Mouse (Mus musculus): ENCODE measurements around the gene Arxes2. TPM values are rescaled to one million over a fixed set of nuclear protein-coding genes. Genes with fewer than 3 reads are reported as not detected.
"Not testable (repeated sequence)": the region's sequence is repeated elsewhere in the genome, so short reads cannot be mapped to it uniquely, and the experiment has no call there.

The Arxes2 gene
- 10 to 100 TPM; 62.1 to 76.8 TPM for total RNA-seq (2021)
- long read RNA-seq, experiment 1, transcript Arxes2-201 (1 exons, 1,532 nt) = major isoform, 137 of 137 reads
- long read RNA-seq, experiment 1, partial matches to known transcripts = 0 of 137 reads
- long read RNA-seq, experiment 1, other reads (novel, unspliced or antisense) = 0 of 137 reads
- long read RNA-seq, experiment 2, transcript Arxes2-201 (1 exons, 1,532 nt) = major isoform, 51 of 51 reads
- long read RNA-seq, experiment 2, partial matches to known transcripts = 0 of 51 reads
- long read RNA-seq, experiment 2, other reads (novel, unspliced or antisense) = 0 of 51 reads

DNA sequence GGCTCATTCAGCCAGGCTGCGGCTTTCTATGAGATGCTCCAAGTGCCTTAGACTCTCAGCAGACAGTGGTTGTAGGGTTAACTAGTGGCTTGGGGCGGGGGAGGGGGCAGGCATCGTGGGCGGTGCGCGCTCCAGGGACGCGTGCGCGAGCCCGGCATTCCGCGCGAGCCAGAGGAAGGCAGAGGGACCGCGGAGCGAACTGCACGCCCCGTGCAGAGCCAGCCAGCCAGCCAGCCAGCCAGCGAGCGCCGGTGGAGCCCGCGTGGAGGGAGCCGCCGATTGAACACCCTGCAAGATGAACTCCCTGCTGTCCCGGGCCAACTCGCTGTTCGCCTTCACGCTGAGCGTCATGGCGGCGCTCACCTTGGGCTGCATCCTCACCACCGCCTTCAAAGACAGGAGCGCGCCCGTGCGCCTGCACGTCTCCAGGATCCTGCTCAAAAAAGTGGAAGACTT is at the start of gene Arxes2:
Gene Arxes2 (plus strand): TSS at position 161 of the 456 bp plus-strand sequence.
- peak; percentile 34 for DNase-seq

DNA sequence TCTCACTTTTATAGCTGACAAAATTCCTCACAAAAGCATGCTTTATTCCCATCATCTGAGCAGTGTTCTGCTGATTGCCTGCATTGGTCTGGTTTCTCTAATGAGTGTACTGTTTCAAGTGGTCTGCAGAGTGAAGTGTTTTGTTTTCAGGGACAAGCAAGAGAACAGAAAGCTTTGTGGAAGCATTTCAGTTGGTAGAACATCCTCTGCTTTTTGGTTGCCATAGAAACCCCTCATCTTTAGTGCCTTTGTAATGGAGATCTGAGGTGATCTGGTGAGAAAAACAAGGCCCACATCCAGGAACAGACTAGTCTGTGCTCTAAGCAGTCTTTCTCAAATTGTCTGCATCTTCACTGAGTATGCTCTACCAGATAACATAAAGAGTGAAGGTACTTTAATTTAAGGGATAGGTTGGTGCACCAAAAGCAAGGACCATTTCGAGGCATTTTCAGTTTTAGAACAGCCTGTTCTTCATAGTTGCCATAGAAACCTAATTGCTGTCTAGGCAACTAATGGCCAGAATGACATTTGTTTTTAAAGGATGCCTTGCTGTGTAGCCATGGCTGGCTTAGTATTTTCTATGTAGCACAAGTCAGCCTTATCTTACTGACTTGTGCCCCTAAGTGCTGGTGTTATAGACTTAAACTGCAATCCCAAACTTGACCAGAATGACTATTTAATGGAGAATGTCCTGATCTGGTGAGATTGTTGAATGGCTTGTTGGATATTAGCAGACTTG is 44.8 kb upstream of the Arxes2 start:
- no peak for DNase-seq

DNA sequence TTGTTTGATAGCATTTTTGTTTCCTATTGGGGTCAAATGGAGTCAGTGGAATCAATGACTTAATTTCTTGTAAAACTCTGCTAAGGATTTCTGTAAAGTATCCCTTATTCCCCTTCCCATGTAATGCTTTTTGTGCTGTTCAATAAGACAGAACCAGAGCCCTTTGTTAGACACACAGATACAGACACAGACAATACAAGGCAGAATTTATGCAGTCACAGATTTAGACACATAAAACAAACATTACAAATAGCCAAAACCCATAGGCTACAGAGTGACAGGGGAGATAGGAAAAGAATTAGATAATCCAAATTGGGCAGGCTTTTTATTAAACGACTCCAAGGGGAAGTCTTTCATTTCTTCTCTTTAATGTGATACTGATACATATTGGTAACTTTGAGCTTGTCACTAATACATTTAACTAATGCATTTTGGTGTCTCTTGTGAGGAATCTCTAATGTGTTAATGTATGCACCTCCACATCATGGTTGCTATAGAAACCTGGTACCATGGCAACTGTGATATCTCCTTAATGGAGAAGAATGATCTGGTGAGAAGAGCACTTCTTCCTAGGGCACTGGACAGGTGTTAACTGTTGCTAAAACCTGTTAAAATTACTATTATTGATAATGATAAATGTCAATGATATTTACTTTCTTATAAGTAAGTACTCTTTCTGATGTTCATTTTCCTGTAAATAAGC is 36.5 kb upstream of the Arxes2 start:
- no peak for DNase-seq

DNA sequence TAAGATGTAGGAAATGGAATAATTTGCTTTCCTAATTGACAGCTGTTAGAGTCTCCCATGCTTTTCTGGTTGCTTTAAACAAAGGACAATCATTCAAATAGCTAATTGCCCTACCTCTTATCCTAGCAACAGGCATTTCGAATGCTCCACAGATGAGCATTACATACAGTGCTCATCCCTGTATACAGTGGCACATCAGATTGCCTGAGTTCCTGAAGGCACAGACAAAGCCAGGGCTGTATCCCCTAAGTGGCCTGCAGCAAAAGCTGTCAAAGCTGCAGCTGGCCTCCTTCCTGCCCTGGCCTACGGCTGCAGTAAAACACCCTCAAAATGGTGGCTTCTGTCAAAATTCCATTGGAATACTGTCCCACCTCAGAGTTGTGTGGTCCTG is 35.9 kb upstream of the Arxes2 start:
- no peak for DNase-seq

DNA sequence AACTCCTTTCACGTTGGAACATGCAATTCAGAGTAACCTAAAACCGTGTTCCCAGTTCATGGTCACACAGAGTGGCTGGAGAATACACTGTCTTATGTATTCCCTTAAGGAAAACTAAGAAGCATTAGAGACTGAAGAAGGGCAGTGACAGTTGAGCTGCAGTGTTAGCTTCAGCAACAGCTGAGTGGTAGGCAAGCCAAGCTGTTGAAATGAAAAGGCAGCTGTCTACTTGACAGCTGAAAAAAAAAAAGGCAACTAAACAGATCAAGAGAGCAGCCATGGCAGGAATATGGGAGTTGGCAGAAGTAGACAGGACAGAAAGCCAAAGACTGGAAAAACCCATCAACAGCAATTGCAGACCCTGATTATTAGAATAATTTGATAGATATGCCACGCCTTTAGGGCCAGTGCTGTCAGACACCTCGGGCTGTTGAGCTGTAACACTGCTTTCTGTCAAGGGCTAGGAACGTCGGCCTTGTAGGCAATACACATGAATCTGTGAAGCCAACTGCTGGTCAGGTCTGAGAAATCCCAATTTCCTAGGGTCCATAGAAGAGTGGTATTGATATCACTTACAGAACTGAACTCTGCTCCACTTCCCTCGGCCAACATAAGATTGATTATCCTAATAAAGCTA is 34.9 kb upstream of the Arxes2 start:
- DNase-seq = no peak

DNA sequence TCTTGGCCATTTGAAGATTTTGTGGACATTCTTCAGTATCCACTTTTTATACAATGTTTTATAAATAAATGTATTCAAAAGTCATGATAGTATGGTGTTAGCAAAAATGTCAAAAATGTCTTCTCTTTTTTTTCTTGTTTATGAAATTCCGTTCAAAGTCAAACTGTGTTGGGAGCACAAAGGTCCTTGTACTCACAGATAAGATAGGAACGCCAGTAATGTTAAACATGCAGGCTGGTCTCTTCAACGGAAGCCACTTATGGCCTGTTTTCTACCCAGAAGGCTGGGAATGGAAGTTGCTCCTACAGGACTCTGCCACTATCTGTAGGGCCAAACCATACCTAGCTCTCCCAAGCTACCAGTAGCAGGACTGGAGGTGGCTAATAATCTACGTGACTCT is 34.1 kb upstream of the Arxes2 start:
- DNase-seq = no peak

DNA sequence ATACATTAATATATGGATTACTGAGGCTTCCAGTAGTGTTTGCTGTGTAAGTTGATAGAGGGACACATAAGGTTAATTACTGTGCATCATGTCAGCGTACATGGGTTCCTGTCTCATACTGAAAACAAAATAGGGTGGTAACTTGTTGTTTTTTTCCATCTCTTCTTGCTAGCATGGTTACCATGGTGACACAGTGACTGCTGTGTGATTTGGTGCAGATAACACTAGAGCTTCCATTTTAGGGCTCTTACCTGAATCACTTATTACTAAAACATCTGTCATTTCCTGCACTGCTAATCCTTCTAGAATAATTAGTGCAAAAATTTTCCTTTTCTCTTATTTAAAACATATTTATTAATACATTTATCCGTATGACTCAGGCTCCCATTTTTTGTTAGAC is 31.3 kb upstream of the Arxes2 start:
- DNase-seq = no peak

DNA sequence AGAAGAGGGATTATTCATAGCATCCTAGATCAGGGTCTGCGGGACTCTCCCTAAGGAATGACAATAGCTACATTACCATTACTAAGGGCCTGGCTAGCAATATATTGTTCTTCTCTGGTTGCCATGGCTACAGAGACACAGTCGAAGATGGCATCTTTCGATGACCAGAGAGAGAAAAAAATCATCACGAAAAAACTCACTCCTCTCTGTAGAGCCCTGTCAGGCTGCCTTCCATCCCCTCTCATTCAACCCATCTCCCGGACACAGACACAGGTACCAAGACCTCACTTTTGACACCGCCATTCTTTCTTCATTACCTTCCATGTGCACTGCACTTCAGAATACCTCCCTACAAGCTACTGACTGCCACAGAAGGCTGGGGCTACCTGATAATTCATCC is 30.5 kb upstream of the Arxes2 start:
- DNase-seq = no peak

DNA sequence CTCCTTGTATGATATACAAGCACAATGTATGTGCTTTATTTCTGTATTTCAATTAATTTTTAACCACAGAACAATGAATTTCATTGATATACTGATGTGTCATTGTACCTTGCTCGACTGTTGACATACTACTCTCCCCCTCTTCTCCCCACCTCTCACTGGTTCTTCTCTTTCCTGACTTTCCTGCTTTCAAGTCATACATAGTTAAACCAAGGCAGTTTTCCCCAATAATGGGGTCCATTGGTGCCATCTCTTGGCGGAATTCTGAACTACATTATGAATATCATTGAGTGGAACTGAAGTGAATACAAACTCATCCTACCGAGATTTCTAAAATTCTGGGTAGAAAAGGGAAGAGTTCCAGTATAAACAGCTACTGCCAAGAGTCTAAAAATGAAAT is 30.0 kb upstream of the Arxes2 start:
- DNase-seq = peak; percentile 47

DNA sequence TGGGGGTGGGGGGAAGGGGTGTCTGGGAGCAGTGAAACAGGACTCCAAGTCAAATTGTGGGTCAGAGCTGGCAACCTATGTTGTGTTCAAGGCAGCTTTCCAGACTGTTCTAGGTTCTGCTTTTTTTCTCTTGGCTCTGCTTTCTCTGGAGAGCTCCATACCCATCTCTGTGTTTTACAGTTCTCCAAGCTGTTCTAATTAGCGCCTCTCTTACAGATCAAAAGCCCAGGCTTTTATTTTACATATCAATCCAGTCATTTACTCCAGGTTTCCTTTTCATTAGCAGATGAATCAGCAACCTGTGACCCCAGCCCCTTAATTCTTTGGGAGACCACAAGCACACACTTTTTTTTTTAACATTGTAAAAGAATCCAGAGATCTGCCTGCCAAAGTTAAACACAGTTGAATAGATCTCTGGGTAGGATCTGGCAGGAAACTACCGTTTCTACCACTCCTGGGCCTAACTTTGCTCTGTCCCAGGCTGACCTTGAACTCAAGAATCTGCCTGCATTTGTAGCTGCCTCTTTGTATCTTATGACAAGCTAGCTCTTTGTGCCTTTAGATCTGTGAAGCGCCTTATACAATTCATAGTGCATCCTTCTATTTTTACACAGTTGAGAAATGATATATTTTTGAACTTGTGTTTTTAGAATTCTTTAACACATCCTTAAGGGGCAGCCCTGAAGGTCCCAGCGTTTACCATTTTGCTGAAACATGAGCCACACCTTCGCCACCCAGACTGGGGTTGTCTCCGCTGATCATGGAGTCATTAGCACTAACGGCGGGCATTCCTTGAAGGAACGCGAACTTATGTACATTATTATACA is 19.8 kb upstream of the Arxes2 start:
- no peak for DNase-seq

DNA sequence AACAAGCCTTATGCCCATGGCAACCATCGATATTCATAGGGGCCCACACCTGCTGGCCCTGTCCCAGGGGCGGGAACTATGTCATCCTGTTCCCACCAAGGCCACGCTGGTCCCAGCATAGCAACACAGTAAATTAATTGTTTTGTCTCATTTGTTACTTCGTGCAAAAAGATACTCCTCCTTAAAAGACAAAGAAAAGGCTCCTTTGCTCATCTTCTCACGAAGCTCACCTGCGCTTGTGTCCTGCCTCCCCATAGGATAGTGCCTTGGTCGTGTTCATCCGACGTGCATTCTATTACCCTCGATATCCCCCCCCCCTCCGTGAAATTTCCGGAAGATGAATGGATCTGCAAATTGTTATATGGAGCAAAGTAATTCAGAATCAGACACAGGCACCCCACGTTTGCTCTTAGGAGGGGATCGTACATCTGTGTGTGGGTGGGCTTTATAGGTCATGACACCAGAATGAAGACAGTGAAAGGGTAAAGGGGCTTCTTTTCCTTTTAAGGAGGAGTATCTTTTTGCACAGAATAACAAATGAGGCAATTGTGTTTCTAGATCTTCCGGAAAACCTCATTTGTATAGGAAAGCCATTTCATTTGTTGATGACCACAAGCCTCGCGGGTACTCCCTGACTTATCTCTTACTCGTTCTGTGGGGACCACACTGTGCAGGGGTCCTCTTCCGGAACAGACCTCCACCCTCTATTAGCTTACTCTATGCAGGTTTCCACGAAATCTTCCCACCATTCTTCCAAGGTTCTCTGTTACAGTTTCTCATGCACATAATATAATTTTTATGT is 19.0 kb upstream of the Arxes2 start:
- DNase-seq = no peak

DNA sequence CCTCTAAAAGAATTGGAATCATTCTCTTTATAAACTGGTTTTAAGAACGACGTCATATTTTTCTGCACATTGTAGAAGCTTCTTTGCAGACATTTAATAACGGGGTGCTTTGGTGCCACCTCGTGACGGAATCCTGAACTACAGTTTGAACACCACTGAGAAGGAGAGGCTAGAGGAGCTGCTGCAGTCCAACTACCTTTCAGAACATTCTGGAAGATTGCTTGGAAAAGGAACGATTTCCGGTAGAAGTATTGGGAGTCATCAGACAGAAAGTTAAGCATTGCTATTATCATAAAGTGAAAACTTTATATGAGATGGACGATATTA is 18.4 kb upstream of the Arxes2 start:
- DNase-seq = peak; percentile 83

DNA sequence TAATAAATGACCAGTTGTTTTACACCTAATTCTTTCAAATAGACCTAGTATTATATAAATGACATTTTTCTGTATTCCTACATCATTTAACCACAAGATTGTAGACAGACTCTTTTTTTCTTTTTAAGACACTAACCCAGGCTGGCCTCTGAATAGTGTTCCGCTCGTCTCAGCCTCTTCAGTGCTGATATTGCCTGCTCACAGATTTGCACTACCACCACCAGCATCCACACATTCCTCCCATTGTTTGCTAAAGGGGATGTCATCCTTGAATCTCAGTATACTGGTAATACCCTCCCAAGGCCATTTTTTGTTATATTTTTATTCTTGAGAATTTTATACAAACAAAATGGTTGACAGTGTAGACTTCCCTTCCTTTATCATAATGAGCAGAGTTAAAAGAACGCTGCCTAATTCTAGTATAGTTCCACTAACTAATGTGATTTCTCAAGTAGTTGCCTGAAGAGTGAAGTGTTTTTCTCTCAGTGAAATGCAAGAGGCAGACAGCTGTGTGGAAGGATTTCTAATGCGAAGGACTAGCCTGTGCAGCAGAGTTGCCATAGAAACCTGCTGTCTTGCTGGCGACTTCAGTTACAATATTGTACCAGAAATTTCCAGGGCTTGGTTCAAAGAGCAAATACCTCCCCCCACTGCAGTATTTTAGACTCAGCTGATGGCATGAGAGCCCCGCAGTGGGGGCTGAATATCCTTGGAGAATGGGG is 8.9 kb upstream of the Arxes2 start:
- DNase-seq = no peak

DNA sequence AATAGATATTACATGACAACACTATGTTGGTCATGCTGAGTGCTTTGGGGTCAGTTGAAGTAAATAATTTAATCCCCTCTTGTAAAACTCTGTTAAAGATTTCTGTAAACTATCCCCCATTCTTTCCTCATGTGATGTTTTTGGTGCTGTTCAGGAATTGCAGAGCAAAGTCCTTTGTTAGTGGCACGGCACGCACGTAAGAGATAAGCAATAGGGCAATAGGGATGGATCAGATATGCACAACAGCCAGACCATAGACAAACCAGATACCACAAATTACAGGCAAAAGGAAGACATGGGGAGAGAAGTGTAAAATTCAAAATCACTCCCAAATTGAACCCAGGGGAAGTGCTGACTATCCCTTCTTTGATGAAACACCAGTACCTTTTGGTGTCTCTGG is 7.4 kb upstream of the Arxes2 start:
- DNase-seq = no peak

DNA sequence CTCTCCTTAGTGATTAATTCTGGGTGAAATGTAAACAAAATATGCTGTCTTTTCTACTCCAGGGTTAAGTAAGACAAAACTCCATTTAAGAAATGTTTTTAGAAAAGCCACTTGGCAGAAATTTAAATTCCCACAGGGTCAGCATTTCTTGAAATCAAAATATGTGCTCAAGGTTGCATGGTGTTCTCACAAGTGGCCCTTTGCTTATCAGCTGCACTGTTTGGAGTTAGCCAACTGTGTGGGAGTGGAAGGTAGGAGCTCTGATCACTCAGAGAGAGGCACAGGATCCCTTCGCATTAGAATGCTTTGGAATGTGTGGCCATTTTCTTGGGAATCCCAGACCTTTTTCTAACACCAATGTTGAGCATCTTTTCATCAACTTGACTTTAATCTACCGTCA is 3.0 kb upstream of the Arxes2 start:
- DNase-seq = no peak

DNA sequence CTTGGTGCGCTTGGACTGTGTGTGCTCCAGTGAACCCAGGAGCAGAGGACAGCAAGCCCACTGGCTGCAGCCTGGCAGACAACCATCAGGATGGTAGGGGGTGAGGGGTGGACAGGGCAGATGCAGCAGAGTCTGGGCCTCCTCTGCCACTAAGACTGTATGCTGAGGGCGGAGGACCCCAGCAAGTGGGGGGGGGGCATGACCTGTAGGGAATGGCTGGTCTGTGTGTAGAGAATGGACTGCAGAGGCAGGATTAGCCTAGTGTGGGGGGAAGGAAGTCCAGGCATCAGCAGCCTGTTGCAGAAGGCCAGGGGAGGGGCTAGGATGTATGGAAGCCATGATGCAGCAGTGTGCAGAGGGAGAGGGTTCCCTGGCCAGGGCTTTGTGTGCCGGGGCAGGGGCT is 431 bp upstream of the Arxes2 start:
- DNase-seq = not testable (repeated sequence)

DNA sequence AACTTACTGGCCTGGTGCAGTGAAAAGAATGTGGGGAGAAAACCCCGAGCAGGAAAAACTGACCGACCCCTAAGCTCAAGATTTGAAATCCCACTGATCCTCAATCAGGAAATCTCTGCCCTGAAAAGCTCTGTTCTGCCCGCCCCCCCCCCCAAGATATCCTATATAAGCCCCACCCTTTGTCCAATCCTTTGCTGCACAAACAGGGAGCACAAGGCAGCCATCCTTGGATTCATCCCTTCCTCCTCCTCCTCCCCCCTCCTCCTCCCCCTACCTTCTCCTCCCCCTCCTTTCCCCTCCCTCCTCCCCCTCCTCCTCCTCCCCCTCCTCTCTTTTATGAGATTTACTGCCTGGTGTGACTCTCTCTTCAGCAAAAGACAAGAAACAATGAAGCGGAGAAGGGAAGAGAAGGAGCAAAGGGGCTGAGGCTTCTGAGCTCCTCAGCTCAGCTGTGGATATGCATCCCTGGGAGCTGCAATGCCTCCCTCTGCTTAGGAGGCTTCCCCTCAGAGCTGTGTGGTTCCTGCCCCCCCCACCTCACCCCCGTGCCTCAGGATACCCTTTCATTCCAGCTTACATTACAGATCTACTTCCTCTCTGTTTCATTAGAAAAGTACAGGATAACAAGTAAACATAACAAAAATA is 13.7 kb downstream of the Arxes2 start:
- no peak for DNase-seq

DNA sequence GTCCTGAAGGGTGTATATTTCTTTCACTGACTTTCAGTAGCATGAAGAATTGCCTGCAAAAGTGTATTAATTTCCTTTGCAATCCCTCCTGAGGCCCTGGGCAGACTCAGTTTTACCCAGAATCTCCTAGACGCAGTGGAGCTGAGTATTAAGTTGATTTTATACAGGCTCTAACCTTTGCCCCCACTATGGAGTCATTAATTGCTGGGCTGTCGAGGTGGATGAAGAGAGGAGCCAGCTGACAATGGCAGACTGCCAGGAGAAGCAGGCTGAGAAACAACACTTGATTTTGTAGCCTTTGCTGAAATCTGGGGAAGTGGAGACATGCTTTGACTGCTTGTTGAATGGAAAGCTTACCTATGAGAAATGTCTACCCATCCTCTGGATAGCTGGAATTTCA is 20.8 kb downstream of the Arxes2 start:
- DNase-seq = peak; percentile 32

DNA sequence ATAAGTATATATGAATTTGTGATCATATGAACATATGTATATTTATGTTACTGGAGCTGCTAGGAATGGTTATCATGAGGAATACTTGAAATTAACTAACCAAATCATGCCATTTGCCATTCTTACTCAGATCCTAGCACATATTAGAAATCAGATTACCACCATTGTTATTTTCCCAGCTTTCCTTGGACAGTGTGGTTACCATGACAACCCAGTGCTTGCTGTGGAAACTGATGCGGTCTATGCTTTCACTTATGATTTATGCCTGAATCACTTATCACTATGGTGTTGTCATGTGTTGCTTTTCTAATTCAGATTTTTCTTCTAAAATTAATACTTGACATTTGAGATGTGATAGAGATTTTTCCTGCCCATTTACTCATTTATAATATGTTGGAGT is 36.7 kb downstream of the Arxes2 start:
- no peak for DNase-seq
